Mouse (Mus musculus): ENCODE results near the gene Gm5475.
A peak's percentile ranks its signal among the peaks of the same experiment; 100 is the strongest.

Gm5475 gene

DNA sequence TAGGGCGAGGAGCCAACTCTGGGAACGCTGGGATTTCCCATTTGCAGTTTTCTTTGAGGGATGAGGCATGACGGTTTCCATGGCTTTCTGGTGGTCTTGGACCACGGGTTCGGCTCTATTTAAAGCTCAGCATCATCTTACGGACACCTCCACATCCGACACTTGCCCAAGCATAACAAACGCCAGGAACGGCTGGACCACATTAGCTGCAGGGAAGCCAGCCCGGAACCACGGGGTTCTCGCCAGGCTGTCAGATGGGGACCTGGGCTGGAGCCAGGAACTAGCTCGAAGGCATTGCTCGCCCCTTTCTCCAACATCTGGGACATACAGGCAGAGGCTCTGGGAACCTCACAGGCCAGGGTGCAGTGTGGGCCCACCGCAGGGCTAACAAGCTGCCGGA is 29.3 kb downstream of the Gm5475 start:
- DNase-seq = peak; percentile 49

GRCm38 (mm10) chr15:100452486-100452885 is 30.5 kb downstream of the Gm5475 start:
- DNase-seq = no peak

- peak; percentile 81 for DNase-seq
These were observed 34.5 kb downstream of the Gm5475 start for GRCm38 (mm10) chr15:100456356-100456991.

DNA sequence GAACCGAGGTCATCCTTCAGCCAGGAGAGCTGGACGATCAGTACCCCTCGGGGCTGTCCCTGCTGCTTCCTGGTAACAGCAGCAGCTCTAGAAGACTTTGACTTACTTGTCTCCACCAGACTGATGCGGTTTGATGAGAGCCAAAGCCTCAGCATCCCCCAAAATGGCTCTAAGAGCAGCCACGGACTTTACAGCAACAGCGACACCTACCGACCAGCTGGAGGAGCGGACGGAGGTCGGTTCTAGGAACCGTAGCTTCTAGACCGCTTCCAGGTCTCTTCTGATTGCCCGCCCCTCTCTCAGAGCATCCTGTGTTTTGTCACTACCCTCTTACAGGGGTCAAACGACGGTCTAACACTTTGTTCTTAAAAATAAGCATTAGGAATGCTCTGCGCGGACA is 35.4 kb downstream of the Gm5475 start:
- DNase-seq = peak; percentile 71

DNA sequence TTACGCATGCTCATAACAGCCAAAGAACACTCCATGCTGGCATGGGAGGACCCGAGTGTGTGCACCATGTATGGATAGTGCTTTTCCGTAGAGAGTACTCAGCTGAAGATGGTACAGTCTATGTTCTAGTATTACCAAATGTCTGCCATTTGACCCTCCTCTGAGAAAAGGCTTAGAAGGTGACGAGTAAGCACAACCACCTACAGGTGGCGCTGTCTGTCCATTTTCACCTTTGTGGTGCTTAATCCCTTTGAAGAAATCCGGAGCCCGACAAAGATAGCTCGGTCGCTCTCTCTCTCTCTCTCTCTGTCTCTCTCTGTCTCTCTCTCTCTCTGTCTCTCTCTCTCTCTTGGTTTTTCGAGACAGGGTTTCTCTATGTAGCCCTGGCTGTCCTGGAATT is 36.1 kb downstream of the Gm5475 start:
- peak; percentile 73 for DNase-seq

- peak; percentile 64 for DNase-seq
These were observed 39.0 kb downstream of the Gm5475 start for GRCm38 (mm10) chr15:100460942-100461341.

GRCm38 (mm10) chr15:100461646-100462045 is 39.7 kb downstream of the Gm5475 start:
- no peak for DNase-seq

DNA sequence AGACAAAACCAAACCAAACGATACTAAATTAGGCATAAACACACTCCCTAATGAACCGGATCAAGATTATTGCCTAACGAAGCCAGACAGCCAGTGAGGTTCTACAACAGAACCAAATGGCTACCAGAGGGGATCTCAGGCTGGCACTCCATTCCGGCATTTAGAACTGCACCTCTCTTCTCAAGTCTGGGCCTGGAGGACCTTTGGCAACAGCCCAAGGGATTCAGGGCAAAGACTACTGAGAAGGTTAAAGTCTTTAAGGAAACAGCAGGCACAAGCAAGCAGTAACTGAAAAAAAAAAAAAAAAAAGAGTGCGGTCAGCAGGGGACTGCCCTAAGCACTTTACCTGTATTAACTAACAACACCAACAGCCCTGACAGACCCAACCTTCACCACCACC is 40.1 kb downstream of the Gm5475 start:
- peak; percentile 86 for DNase-seq

GRCm38 (mm10) chr15:100463712-100464111 is 41.8 kb downstream of the Gm5475 start:
- peak; percentile 84 for DNase-seq

DNA sequence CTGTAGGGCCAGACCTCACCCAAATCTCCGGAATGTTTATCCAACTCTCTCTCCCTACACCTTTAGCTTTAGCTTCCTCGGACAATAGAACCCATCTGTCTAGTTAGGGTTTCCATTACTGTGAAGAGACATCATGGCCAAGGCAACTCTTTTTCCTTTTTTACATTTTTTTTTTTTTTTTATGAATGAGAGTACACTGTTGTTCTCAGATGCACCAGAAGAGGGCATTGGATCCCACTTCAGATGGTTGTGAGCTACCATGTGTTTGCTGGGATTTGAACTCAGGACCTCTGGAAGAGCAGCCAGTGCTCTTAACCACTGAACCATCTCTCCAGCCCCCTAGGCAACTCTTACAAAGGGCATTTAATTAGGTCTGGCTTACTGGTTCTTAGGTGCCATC is 43.5 kb downstream of the Gm5475 start:
- no peak for DNase-seq

DNA sequence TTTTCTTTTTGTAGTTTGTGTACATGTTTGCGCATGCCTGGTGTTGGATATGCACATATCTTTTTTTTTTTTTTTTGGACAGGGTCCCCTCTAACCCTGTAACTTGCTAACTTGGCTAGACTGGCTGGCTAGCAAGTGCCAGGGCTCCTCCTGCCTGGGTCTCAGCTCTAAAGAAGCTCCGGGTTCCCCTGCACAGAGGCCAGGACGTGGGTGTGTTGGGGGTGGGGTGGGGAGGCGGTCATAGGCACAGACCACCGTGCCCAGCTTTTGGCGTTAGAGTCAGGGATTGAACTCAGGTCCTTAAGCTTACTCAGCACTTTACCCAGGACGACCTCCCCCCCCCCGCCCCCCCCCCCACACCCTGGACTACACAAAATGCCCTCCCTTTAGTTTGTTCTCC is 45.8 kb downstream of the Gm5475 start:
- DNase-seq = no peak

DNA sequence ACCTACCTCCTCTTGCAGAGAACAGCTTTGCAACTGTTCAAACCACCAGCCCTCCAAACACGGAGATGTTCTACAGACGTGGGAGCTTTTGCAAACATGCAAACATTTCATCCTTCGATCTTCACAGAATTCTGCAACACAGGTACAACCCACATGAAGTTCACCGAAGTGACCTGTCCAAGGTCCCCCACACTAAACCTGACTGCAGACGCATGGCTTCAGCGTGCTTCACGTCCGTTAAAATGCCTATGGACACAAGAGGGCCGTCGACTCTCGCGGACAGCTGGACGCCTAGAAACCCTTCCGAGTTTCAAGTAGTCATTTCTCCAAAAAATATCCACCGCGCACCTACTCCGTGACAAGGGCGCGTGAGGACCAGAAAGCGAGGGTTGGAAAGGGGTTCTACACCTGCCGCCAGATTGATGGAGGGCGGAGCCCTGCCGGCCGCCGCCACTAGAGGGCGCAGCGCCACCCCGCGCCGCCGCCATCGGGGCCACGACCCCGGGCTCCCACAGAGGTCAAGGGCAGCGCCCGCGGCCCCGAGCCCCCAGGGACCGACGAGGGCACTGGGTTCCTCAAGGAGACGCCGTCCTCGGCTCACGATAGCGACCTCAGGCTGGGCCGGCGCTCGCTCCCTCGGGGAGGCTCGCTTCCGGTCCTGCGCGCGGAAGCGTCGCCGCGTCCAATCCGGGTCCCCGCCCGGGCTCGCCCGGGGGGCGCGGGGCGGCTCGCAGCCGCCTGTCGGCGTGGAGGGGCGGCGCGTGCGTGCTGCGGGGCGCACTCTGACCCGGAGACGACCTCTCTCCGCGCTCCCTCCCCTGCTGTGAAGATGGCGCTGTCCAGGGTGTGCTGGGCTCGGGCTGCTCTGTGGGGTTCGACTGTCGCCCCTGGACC is 46.6 kb downstream of the Gm5475 start, which contains the start of gene Letmd1:
TSS of gene Letmd1 (plus strand) at position 729 of the 894 bp plus-strand sequence.
- peak; percentile 95 for DNase-seq

DNA sequence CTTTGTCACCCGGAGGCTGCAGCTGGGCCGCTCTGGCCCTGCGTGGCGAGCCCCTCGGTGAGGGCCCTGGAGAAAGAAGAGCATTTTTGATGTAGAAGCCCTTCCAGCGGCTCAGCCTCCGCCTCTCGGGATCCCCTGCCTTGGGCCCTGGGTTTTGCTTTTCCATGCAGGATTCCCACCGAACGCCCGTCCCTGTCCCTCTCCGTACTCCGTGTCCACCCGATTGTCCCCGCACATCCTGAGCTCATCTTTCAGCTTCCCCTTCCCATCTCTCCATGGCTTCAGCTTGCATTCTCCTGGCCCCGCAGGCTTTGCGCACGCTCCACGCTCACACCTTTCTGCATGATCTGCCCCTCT is 47.2 kb downstream of the Gm5475 start:
- no peak for DNase-seq

DNA sequence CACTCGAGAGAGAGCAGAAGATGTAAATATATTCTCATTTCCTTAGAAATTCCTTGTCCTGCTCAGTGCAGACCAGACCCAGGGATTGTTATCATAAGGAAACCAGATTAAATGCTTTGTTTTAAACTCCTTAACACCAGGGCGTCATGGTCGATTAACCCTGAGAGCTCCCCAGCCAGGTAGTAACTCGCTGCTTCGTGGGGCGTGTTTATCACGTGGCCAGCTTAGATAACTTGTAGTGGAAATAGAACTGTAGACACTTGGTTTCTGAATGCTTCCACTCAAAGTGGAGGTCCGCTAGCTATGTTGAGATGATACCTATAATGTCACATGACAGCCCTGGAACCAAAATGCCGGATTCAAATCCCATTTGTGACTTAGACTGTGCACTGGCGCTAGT is 48.1 kb downstream of the Gm5475 start:
- DNase-seq = peak; percentile 47

DNA sequence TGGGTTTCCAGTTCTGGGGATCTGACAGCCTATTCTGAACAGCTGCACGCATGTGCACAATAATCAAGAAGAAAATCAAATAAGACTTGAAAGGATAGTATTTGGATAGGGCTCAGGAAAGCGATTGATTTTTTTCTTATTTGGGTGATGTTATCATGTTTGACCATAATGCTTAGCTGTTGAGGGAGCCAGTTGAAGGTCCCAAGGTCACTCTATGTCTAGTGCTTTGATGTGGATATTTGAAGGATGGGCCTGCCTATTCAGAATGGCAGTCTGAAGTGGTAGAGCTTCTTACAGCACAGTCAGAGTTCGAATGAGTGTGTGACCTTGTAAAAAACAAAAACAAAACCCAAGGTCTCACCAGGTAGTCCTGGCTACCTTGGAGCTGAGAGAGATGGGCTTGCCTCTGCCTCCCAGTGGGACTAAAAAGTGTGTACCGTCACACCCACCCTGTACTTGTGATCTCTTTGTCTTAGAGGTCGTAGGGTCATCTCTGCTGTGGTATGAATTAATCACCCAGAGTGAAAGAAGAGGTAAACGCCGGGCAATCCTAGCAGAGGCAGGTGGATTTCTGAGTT is 52.1 kb downstream of the Gm5475 start:
- DNase-seq = no peak

All from kidney, postnatal 14 days (tissue).